Mouse (Mus musculus): Measurements from ENCODE around the gene 2010111I01Rik.

DNA sequence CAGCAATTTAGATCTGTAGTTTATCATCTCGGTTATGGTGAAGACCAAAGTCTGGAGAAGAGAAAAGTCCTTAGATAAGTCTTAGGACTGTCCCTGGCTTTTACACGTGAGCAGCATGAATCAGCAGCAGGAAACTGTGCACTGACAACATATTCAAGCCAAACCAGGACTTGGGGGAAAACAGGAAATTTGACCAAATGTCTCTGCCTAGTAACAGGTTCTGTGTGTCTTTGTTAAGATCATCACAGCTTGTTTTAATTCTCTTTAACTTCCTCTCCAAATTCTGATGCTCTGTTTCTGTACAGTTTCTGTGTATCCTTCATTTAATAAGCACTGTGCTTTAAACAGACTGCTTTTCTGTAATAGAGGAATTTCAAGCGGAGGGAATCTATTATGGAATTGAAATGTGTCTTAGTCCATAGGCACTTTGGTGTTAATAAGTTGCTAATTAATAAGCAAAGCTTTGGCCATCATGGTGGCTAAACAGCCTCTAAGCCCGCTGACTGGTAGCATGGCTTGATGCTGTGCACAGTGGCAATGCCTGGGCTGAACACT, 147.4 kb downstream of the 2010111I01Rik start:
- no peak for TF ChIP-seq CTCF (IDR thresholded peaks at IDR 0.05; ENCODE audit: extremely low read depth, insufficient read depth, low read length)
- TF ChIP-seq POLR2A (IDR thresholded peaks at IDR 0.05; ENCODE audit: extremely low read depth, insufficient read depth, low read length): no peak
